Mouse (Mus musculus) brain, adult 2 months (tissue): ENCODE data around the gene Olfr1440.

Source experiments
- DNase-seq: peaks from one replicate; pipeline ENCODE4 v3.0.0; 2011; ENCODE audit warnings: low read depth, low spot score

The Olfr1440 gene

GRCm38 (mm10) chr19:12386979-12387378 is at the start of gene Olfr1440:
Gene Olfr1440 (plus strand): TSS chr19:12387279.
- DNase-seq = no peak

- DNase-seq = peak; percentile 19
Measured at GRCm38 (mm10) chr19:12373004-12373403, 14.1 kb upstream of the Olfr1440 start.

- DNase-seq = peak; percentile 74
Measured at GRCm38 (mm10) chr19:12374465-12375025, 12.5 kb upstream of the Olfr1440 start.

- peak; percentile 64 for DNase-seq
Measured at GRCm38 (mm10) chr19:12413737-12414136, 26.7 kb downstream of the Olfr1440 start.

- no peak for DNase-seq
Measured at GRCm38 (mm10) chr19:12417361-12417760, 30.3 kb downstream of the Olfr1440 start, which contains the start of gene Olfr1441. Gene Olfr1441 (plus strand): TSS chr19:12417433.

GRCm38 (mm10) chr19:12418312-12418711 is 31.2 kb downstream of the Olfr1440 start:
- DNase-seq = no peak

- DNase-seq = no peak
Measured at GRCm38 (mm10) chr19:12420555-12420954, 33.5 kb downstream of the Olfr1440 start.

GRCm38 (mm10) chr19:12421680-12422079 is 34.6 kb downstream of the Olfr1440 start:
- DNase-seq = no peak

- DNase-seq = no peak
Measured at GRCm38 (mm10) chr19:12427101-12427500, 40.0 kb downstream of the Olfr1440 start.

GRCm38 (mm10) chr19:12427605-12428004 is 40.5 kb downstream of the Olfr1440 start, which contains the start of gene Pfpl:
Gene Pfpl (plus strand): TSS chr19:12427905.
- no peak for DNase-seq

- DNase-seq = peak; percentile 60
Measured at GRCm38 (mm10) chr19:12433033-12433432, 46.0 kb downstream of the Olfr1440 start.

- no peak for DNase-seq
Measured at GRCm38 (mm10) chr19:12435011-12435416, 47.9 kb downstream of the Olfr1440 start.

GRCm38 (mm10) chr19:12435750-12436524 is 48.9 kb downstream of the Olfr1440 start:
- peak; percentile 32 for DNase-seq

- no peak for DNase-seq
Measured at GRCm38 (mm10) chr19:12439581-12439980, 52.5 kb downstream of the Olfr1440 start.

GRCm38 (mm10) chr19:12440103-12440725 is 53.1 kb downstream of the Olfr1440 start:
- DNase-seq = no peak

- no peak for DNase-seq
Measured at GRCm38 (mm10) chr19:12442560-12442959, 55.5 kb downstream of the Olfr1440 start.

GRCm38 (mm10) chr19:12445014-12445413 is 57.9 kb downstream of the Olfr1440 start:
- DNase-seq = no peak
